Mouse (Mus musculus) liver, embryonic 11.5 days (tissue): ENCODE results near the gene Wnt7b. TPM values are rescaled to one million over a fixed set of nuclear protein-coding genes. Genes with fewer than 3 reads are reported as not detected.

Experiments
- ATAC-seq: fragments of 200-750 bp; cut with Nextera tagmentation; replicated peaks from 2 replicates; pipeline ENCODE4 v1.8.0; 2017; ENCODE audit warnings: moderate number of reproducible peaks, mild to moderate bottlenecking, moderate TSS enrichment, moderate library complexity; ENCODE audit not compliant: low FRiP score
- DNase-seq: peaks from one replicate; pipeline ENCODE4 v3.0.0-alpha.2; 2017; ENCODE audit warnings: low spot score
- H3K27ac ChIP-seq: fragments of 300-500 bp; sonication (generic); 2 replicates; pipeline ENCODE4 v1.5.1; 2014; ENCODE audit warnings: mild to moderate bottlenecking, low read depth, low read length, control low read depth
- H3K27me3 ChIP-seq: fragments of 300-500 bp; sonication (generic); replicated peaks from 2 replicates; pipeline ENCODE4 v1.6.1; 2014; ENCODE audit warnings: low read length, mixed read lengths; ENCODE audit not compliant: control insufficient read depth, insufficient read depth
- H3K36me3 ChIP-seq: fragments of 300-500 bp; sonication (generic); 2 replicates; pipeline ENCODE4 v1.6.1; 2014; ENCODE audit warnings: mild to moderate bottlenecking, low read length, moderate library complexity, mixed read lengths; ENCODE audit not compliant: control insufficient read depth, insufficient read depth
- H3K4me1 ChIP-seq: fragments of 300-500 bp; sonication (generic); replicated peaks from 2 replicates; pipeline ENCODE4 v1.6.1; 2014; ENCODE audit warnings: low read length, mixed read lengths; ENCODE audit not compliant: control insufficient read depth, insufficient read depth
- H3K4me2 ChIP-seq: fragments of 300-500 bp; sonication (generic); 2 replicates; pipeline ENCODE4 v1.6.1; 2014; ENCODE audit warnings: mild to moderate bottlenecking, control low read depth, moderate library complexity
- H3K4me3 ChIP-seq: fragments of 300-500 bp; sonication (generic); 2 replicates; pipeline ENCODE4 v1.5.1; 2014; ENCODE audit warnings: low read depth, low read length, control low read depth
- H3K9ac ChIP-seq: fragments of 300-500 bp; sonication (generic); 2 replicates; pipeline ENCODE4 v1.6.1; 2014; ENCODE audit warnings: low read depth, low read length, control low read depth
- H3K9me3 ChIP-seq: fragments of 300-500 bp; sonication (generic); 2 replicates; pipeline ENCODE4 v1.6.1; 2016; ENCODE audit warnings: low read length, inconsistent platforms, mixed read lengths; ENCODE audit not compliant: control insufficient read depth
- whole genome bisulfite sequencing: fragments of 180-500 bp; shearing (Covaris S2); extraction: QIAGEN DNeasy Blood & Tissue Kit; methylation state at CpG from one replicate; pipeline ENCODE4 v1.1.7; 2014; 5-methylcytosine and 5-hydroxymethylcytosine counted together
- polyA plus RNA-seq: library from polyadenylated mRNA; unstranded; fragments of >200 nt; fragmentation: Nextera tagmentation; extraction: Ambion mirVana; gene quantifications from 2 replicates; pipeline ENCODE4 v1.2.1, GENCODE M21; 2014

Gene Wnt7b
- polyA plus RNA-seq, 1 experiment from 2014 or later, result 2.2 TPM

- Histone ChIP-seq H3K9me3 (no peaks in the 10 kb centered on the region), H3K9ac (no peak overlapping the region), H3K27ac (no peak overlapping the region), H3K4me3 (peak overlapping the region; percentile 10; the same call in 1 of the 2 replicates), H3K36me3 (no peaks in the 10 kb centered on the region), H3K4me2 (peak overlapping the region; percentile 20), H3K27me3 (peaks cover 100% of the 10 kb centered on the region), H3K4me1 (peaks cover 5% of the 10 kb centered on the region; the same call in 1 of the 2 replicates)
- WGBS, result 3% methylated on average over 54 of the region's 54 CpGs
- DNase-seq, result no peak
- no peak for ATAC-seq
Measured at GRCm38 (mm10) chr15:85577583-85578460, 4.5 kb downstream of the Wnt7b start.

- H3K27ac ChIP-seq, result no peak overlapping the region
- H3K4me1 ChIP-seq, result peaks cover 5% of the 10 kb centered on the region; the same call in 1 of the 2 replicates
- 4% methylated on average over 60 of the region's 61 CpGs for WGBS
- H3K9ac ChIP-seq, result no peak overlapping the region
- H3K4me3 ChIP-seq, result peak overlapping the region; percentile 10; the same call in 1 of the 2 replicates
- H3K9me3 ChIP-seq, result no peaks in the 10 kb centered on the region
- no peaks in the 10 kb centered on the region for H3K36me3 ChIP-seq
- H3K27me3 ChIP-seq, result peaks cover 90% of the 10 kb centered on the region
- H3K4me2 ChIP-seq, result peak overlapping the region; percentile 31
- no peak for DNase-seq
- no peak for ATAC-seq
Measured at GRCm38 (mm10) chr15:85576511-85577440, 5.5 kb downstream of the Wnt7b start.

GRCm38 (mm10) chr15:85576110-85576509 lies 6.2 kb downstream of the Wnt7b start:
- H3K9me3 ChIP-seq, result no peaks in the 10 kb centered on the region
- peaks cover 83% of the 10 kb centered on the region for H3K27me3 ChIP-seq
- no peak for ATAC-seq
- no peaks in the 10 kb centered on the region for H3K36me3 ChIP-seq
- peaks cover 3% of the 10 kb centered on the region; the same call in 1 of the 2 replicates for H3K4me1 ChIP-seq
- DNase-seq, result no peak
- H3K9ac ChIP-seq, result no peak overlapping the region
- no peak overlapping the region for H3K27ac ChIP-seq
- 2% methylated on average over 20 of the region's 20 CpGs for WGBS
- no peak overlapping the region for H3K4me3 ChIP-seq
- H3K4me2 ChIP-seq, result no peak overlapping the region; the same call in 1 of the 2 replicates

GRCm38 (mm10) chr15:85574558-85574957 lies 7.7 kb downstream of the Wnt7b start:
- DNase-seq (no peak), ATAC-seq (no peak)
- H3K4me3 ChIP-seq, result no peak overlapping the region
- H3K36me3 ChIP-seq, result no peaks in the 10 kb centered on the region
- H3K27me3 ChIP-seq, result peaks cover 67% of the 10 kb centered on the region
- no peak overlapping the region for H3K4me2 ChIP-seq
- no peak overlapping the region for H3K9ac ChIP-seq
- no peaks in the 10 kb centered on the region for H3K9me3 ChIP-seq
- H3K4me1 ChIP-seq, result 0 out of 2 replicates have a peak, but pooled peaks cover 3% of the 10 kb centered on the region
- 73% methylated on average over 8 of the region's 8 CpGs for WGBS
- no peak overlapping the region for H3K27ac ChIP-seq

GRCm38 (mm10) chr15:85574086-85574485 lies 8.2 kb downstream of the Wnt7b start:
- H3K4me3 ChIP-seq, result no peak overlapping the region
- DNase-seq (no peak), ATAC-seq (no peak)
- no peaks in the 10 kb centered on the region for H3K36me3 ChIP-seq
- H3K27ac ChIP-seq, result no peak overlapping the region
- H3K27me3 ChIP-seq, result peaks cover 63% of the 10 kb centered on the region
- H3K4me1 ChIP-seq, result 0 out of 2 replicates have a peak, but pooled peaks cover 3% of the 10 kb centered on the region
- no peak overlapping the region for H3K9ac ChIP-seq
- 56% methylated on average over 5 of the region's 5 CpGs for WGBS
- H3K9me3 ChIP-seq, result no peaks in the 10 kb centered on the region
- H3K4me2 ChIP-seq, result no peak overlapping the region

GRCm38 (mm10) chr15:85572619-85573254 lies 9.5 kb downstream of the Wnt7b start:
- Histone ChIP-seq H3K27me3 (peaks cover 49% of the 10 kb centered on the region), H3K9me3 (no peaks in the 10 kb centered on the region), H3K4me3 (no peak overlapping the region), H3K27ac (no peak overlapping the region), H3K9ac (no peak overlapping the region), H3K4me1 (0 out of 2 replicates have a peak, but pooled peaks cover 3% of the 10 kb centered on the region), H3K4me2 (no peak overlapping the region), H3K36me3 (no peaks in the 10 kb centered on the region)
- WGBS, result 65% methylated on average over 8 of the region's 8 CpGs
- DNase-seq, result no peak
- no peak for ATAC-seq

GRCm38 (mm10) chr15:85569995-85570734 lies 12.1 kb downstream of the Wnt7b start:
- Histone ChIP-seq H3K27me3 (peaks cover 23% of the 10 kb centered on the region), H3K4me1 (no peaks in the 10 kb centered on the region), H3K27ac (no peak overlapping the region), H3K9me3 (no peaks in the 10 kb centered on the region), H3K4me3 (no peak overlapping the region), H3K9ac (no peak overlapping the region), H3K4me2 (no peak overlapping the region), H3K36me3 (no peaks in the 10 kb centered on the region)
- no peak for DNase-seq
- no peak for ATAC-seq
- 64% methylated on average over 8 of the region's 8 CpGs for WGBS
